Mouse (Mus musculus) heart, embryonic 10.5 days (tissue): Measurements from ENCODE around the gene Ap1s1. TPM values are rescaled to one million over a fixed set of nuclear protein-coding genes. Genes with fewer than 3 reads are reported as not detected.

Experiments used
- DNase-seq: peaks from one replicate; pipeline ENCODE4 v3.0.0-alpha.2; 2017; ENCODE audit warnings: low spot score
- H3K27ac ChIP-seq: fragments of 300-500 bp; sonication (generic); 2 replicates; pipeline ENCODE4 v1.5.1; 2016; ENCODE audit warnings: mild to moderate bottlenecking
- H3K27me3 ChIP-seq: fragments of 300-500 bp; sonication (generic); 2 replicates; pipeline ENCODE4 v1.6.1; 2016; ENCODE audit warnings: mild to moderate bottlenecking; ENCODE audit not compliant: poor library complexity, insufficient read depth, severe bottlenecking
- H3K36me3 ChIP-seq: fragments of 300-500 bp; sonication (generic); 2 replicates; pipeline ENCODE4 v1.6.1; 2016; ENCODE audit warnings: mild to moderate bottlenecking, moderate library complexity
- H3K4me1 ChIP-seq: fragments of 300-500 bp; sonication (generic); 2 replicates; pipeline ENCODE4 v1.6.1; 2016; ENCODE audit warnings: mild to moderate bottlenecking
- H3K4me3 ChIP-seq: fragments of 300-500 bp; sonication (generic); 2 replicates; pipeline ENCODE4 v1.5.1; 2016; ENCODE audit warnings: mild to moderate bottlenecking, moderate library complexity
- H3K9me3 ChIP-seq: fragments of 300-500 bp; sonication (generic); 2 replicates; pipeline ENCODE4 v1.6.1; 2016; ENCODE audit warnings: mild to moderate bottlenecking, moderate library complexity
- WGBS: fragments of 180-500 bp; shearing (Covaris S2); methylation state at CpG from one replicate; pipeline ENCODE4 v1.1.7; 2016; 5-methylcytosine and 5-hydroxymethylcytosine counted together
- polyA plus RNA-seq: library from polyadenylated mRNA; unstranded; fragments of >200 nt; fragmentation: Nextera tagmentation; extraction: Ambion mirVana; gene quantifications from 2 replicates; pipeline ENCODE4 v1.2.1, GENCODE M21; 2016

The Ap1s1 gene
- 177 and 178 TPM in 2 replicates for polyA plus RNA-seq

- peak; percentile 99 for DNase-seq
- Histone ChIP-seq H3K4me1 (peaks cover 20% of the 10 kb centered on the region), H3K27me3 (no peaks in the 10 kb centered on the region), H3K9me3 (no peaks in the 10 kb centered on the region), H3K4me3 (peak within 1 kb of the TSS; percentile 76), H3K36me3 (peaks cover 23% of the 10 kb centered on the region), H3K27ac (peak within 1 kb of the TSS; percentile 92)
- under 1% methylated on average over 48 of the region's 48 CpGs for WGBS
These were observed at the start of gene Ap1s1 for GRCm38 (mm10) chr5:137045402-137046323. TSS of gene Ap1s1 (minus strand) at chr5:137046135.

GRCm38 (mm10) chr5:137095135-137095534, 49.2 kb upstream of the Ap1s1 start:
- Histone ChIP-seq H3K27ac (no peak overlapping the region), H3K4me1 (no peaks in the 10 kb centered on the region), H3K36me3 (no peaks in the 10 kb centered on the region), H3K27me3 (no peaks in the 10 kb centered on the region; the same call in 1 of the 2 replicates), H3K9me3 (no peaks in the 10 kb centered on the region), H3K4me3 (no peak overlapping the region)
- DNase-seq = no peak
- WGBS = 78% methylated on average over 10 of the region's 10 CpGs

- WGBS = 67% methylated on average over 9 of the region's 9 CpGs
- Histone ChIP-seq H3K27ac (no peak overlapping the region), H3K4me3 (no peak overlapping the region), H3K9me3 (no peaks in the 10 kb centered on the region), H3K36me3 (no peaks in the 10 kb centered on the region), H3K4me1 (0 out of 2 replicates have a peak, but pooled peaks cover 3% of the 10 kb centered on the region), H3K27me3 (no peaks in the 10 kb centered on the region)
- no peak for DNase-seq
These were observed 47.8 kb upstream of the Ap1s1 start for GRCm38 (mm10) chr5:137093720-137094119.

- Histone ChIP-seq H3K9me3 (no peaks in the 10 kb centered on the region), H3K4me1 (0 out of 2 replicates have a peak, but pooled peaks cover 3% of the 10 kb centered on the region), H3K36me3 (no peaks in the 10 kb centered on the region), H3K27me3 (no peaks in the 10 kb centered on the region), H3K27ac (no peak overlapping the region), H3K4me3 (no peak overlapping the region)
- no peak for DNase-seq
- 66% methylated on average over 6 of the region's 6 CpGs for WGBS
These were observed 45.6 kb upstream of the Ap1s1 start for GRCm38 (mm10) chr5:137091560-137091959.

- 68% methylated on average over 10 of the region's 10 CpGs for WGBS
- H3K27me3 ChIP-seq = no peaks in the 10 kb centered on the region
These were observed 44.9 kb upstream of the Ap1s1 start for GRCm38 (mm10) chr5:137090870-137091269.

GRCm38 (mm10) chr5:137087410-137087809, 41.5 kb upstream of the Ap1s1 start:
- DNase-seq = no peak
- Histone ChIP-seq H3K4me3 (no peak overlapping the region), H3K9me3 (no peaks in the 10 kb centered on the region), H3K4me1 (0 out of 2 replicates have a peak, but pooled peaks cover 3% of the 10 kb centered on the region), H3K27me3 (no peaks in the 10 kb centered on the region), H3K36me3 (no peaks in the 10 kb centered on the region), H3K27ac (no peak overlapping the region)
- WGBS = 78% methylated on average over 8 of the region's 8 CpGs

More at GRCm38 (mm10) chr5:137090870-137091269, 44.9 kb upstream of the Ap1s1 start:
- Histone ChIP-seq H3K9me3 (no peaks in the 10 kb centered on the region), H3K27ac (no peak overlapping the region), H3K36me3 (no peaks in the 10 kb centered on the region), H3K4me1 (0 out of 2 replicates have a peak, but pooled peaks cover 3% of the 10 kb centered on the region), H3K4me3 (no peak overlapping the region)
- DNase-seq = no peak

- Histone ChIP-seq H3K4me1 (peaks cover 10% of the 10 kb centered on the region; the same call in 1 of the 2 replicates), H3K27ac (no peak overlapping the region), H3K9me3 (no peaks in the 10 kb centered on the region), H3K27me3 (no peaks in the 10 kb centered on the region), H3K4me3 (no peak overlapping the region), H3K36me3 (no peaks in the 10 kb centered on the region)
- DNase-seq = no peak
- 86% methylated on average over 3 of the region's 3 CpGs for WGBS
These were observed 39.8 kb upstream of the Ap1s1 start for GRCm38 (mm10) chr5:137085731-137086130.

GRCm38 (mm10) chr5:137085021-137085420, 39.1 kb upstream of the Ap1s1 start:
- Histone ChIP-seq H3K4me1 (peaks cover 16% of the 10 kb centered on the region; the same call in 1 of the 2 replicates), H3K27me3 (no peaks in the 10 kb centered on the region), H3K27ac (no peak overlapping the region), H3K36me3 (no peaks in the 10 kb centered on the region), H3K9me3 (no peaks in the 10 kb centered on the region), H3K4me3 (no peak overlapping the region)
- WGBS = 73% methylated on average over 6 of the region's 6 CpGs
- DNase-seq = no peak

- 76% methylated on average over 4 of the region's 4 CpGs for WGBS
- Histone ChIP-seq H3K9me3 (no peaks in the 10 kb centered on the region), H3K27me3 (no peaks in the 10 kb centered on the region), H3K36me3 (no peaks in the 10 kb centered on the region), H3K27ac (0 out of 2 replicates have a peak overlapping the region, but pooled peaks have one; percentile 16), H3K4me3 (no peak overlapping the region), H3K4me1 (peaks cover 33% of the 10 kb centered on the region)
- DNase-seq = no peak
These were observed 37.1 kb upstream of the Ap1s1 start for GRCm38 (mm10) chr5:137083051-137083450.

GRCm38 (mm10) chr5:137079849-137080248, 33.9 kb upstream of the Ap1s1 start:
- 38% methylated on average over 5 of the region's 5 CpGs for WGBS
- Histone ChIP-seq H3K9me3 (no peaks in the 10 kb centered on the region), H3K4me3 (no peak overlapping the region), H3K4me1 (peaks cover 59% of the 10 kb centered on the region), H3K36me3 (no peaks in the 10 kb centered on the region), H3K27me3 (no peaks in the 10 kb centered on the region), H3K27ac (peak overlapping the region; percentile 92)
- DNase-seq = peak; percentile 84

GRCm38 (mm10) chr5:137078616-137079015, 32.7 kb upstream of the Ap1s1 start:
- H3K4me1 ChIP-seq = peaks cover 70% of the 10 kb centered on the region

GRCm38 (mm10) chr5:137078041-137078440, 32.1 kb upstream of the Ap1s1 start:
- WGBS = 87% methylated on average over 14 of the region's 14 CpGs
- no peak for DNase-seq

More at GRCm38 (mm10) chr5:137078616-137079015, 32.7 kb upstream of the Ap1s1 start:
- no peaks in the 10 kb centered on the region for H3K27me3 ChIP-seq
- WGBS = 13% methylated on average over 6 of the region's 6 CpGs
- no peak for DNase-seq
- H3K4me3 ChIP-seq = no peak overlapping the region
- H3K9me3 ChIP-seq = no peaks in the 10 kb centered on the region
- H3K36me3 ChIP-seq = no peaks in the 10 kb centered on the region
- H3K27ac ChIP-seq = peak overlapping the region; percentile 92

GRCm38 (mm10) chr5:137077187-137077586, 31.3 kb upstream of the Ap1s1 start:
- peak overlapping the region; percentile 92 for H3K27ac ChIP-seq
- 82% methylated on average over 7 of the region's 7 CpGs for WGBS
- H3K9me3 ChIP-seq = no peaks in the 10 kb centered on the region
- no peaks in the 10 kb centered on the region for H3K36me3 ChIP-seq
- no peaks in the 10 kb centered on the region for H3K27me3 ChIP-seq
- H3K4me3 ChIP-seq = no peak overlapping the region
- peaks cover 77% of the 10 kb centered on the region for H3K4me1 ChIP-seq
- DNase-seq = no peak

More at GRCm38 (mm10) chr5:137078041-137078440, 32.1 kb upstream of the Ap1s1 start:
- Histone ChIP-seq H3K4me1 (peaks cover 70% of the 10 kb centered on the region), H3K4me3 (no peak overlapping the region), H3K27ac (peak overlapping the region; percentile 92), H3K27me3 (no peaks in the 10 kb centered on the region), H3K36me3 (no peaks in the 10 kb centered on the region), H3K9me3 (no peaks in the 10 kb centered on the region)
